Mouse (Mus musculus) thymus, postnatal 4 days (tissue): ENCODE measurements around the gene Srd5a1.
"Not testable (repeated sequence)": the region's sequence is repeated elsewhere in the genome, so short reads cannot be mapped to it uniquely, and the experiment has no call there.

ENCODE experiments used
- DNase-seq: peaks from one replicate; pipeline ENCODE4 v3.0.0; 2021

The Srd5a1 gene

GRCm38 (mm10) chr13:69623843-69624242 is 12.6 kb upstream of the Srd5a1 start:
- no peak for DNase-seq

DNA sequence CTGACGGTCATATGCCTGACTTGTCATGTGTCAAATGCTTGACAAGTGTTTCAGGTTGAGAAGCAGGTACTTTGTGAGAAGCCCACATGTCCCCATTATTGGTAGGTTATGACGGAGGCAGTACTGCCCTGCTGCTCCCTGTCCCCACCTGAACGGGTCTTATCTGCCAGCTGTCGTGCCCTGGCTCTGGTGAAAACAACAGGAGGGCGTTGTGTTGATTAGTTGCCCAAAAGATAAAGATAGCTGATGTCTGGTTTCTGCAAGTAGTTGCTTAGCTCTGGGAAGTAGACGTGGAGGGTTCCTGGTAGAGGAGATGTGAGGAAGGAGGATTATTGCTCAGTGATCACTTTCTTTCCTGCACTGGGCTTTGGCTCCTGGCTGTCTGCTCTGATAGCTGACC is 5.5 kb upstream of the Srd5a1 start:
- no peak for DNase-seq

DNA sequence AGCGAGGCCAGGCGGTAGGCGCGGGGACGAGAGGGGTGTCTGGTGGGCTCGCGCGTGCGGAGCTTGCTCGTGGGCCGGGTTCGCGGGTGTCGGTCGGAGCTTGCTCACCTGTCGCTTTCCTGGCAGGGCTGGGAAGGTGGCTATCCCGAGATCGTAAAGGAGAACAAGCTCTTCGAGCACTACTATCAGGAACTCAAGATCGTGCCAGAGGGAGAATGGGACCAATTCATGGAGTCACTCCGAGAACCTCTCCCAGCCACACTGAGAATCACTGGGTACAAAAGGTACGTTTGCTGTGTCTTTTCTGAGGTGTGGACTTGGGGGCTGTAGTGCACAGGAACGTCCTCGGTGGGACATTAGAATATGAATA is 918 bp upstream of the Srd5a1 start:
- DNase-seq: no peak

GRCm38 (mm10) chr13:69610751-69611397 is 368 bp downstream of the Srd5a1 start:
- DNase-seq: peak; percentile 62

DNA sequence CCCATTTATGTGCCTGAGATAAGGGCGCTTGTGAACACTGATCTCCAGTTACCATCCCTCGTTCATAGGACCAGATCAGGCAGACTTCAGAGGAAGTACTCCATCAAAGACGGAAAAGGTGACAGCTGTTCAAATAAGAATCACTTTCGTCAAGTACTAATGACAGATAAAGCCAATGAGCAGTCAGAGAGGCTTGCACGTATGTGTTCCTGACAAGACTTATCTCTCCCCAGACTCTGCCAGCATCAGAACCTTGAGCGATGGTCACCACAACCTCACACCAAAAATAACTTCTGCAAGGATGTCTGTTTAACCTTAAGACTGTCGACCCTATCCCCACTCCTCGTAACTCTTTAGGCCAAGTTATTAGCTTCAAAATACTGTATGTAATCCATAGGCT is 2.5 kb downstream of the Srd5a1 start:
- no peak for DNase-seq

DNA sequence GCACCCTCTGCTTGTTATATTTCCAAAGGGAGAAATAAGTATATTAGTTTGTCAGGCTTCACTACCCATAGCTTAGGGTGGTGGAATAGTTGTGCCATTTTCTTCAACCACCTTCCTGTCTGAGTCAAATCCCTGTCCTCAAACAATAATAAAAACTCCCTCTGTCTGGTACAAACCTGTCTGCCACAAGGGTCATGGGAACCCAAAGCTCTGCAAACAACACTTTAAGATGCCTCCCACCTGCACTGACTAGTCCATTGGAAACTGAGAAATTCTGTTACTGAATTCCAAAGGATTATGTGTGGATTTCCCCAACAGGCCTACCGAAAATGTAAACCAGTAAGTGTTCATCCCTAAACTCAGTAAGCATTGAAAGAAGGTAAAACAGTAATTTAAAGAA is 6.6 kb downstream of the Srd5a1 start:
- no peak for DNase-seq

GRCm38 (mm10) chr13:69601321-69601720 is 9.9 kb downstream of the Srd5a1 start:
- no peak for DNase-seq

GRCm38 (mm10) chr13:69600863-69601262 is 10.4 kb downstream of the Srd5a1 start:
- DNase-seq: not testable (repeated sequence)

- DNase-seq: no peak
These were observed 12.4 kb downstream of the Srd5a1 start for GRCm38 (mm10) chr13:69598867-69599266.

DNA sequence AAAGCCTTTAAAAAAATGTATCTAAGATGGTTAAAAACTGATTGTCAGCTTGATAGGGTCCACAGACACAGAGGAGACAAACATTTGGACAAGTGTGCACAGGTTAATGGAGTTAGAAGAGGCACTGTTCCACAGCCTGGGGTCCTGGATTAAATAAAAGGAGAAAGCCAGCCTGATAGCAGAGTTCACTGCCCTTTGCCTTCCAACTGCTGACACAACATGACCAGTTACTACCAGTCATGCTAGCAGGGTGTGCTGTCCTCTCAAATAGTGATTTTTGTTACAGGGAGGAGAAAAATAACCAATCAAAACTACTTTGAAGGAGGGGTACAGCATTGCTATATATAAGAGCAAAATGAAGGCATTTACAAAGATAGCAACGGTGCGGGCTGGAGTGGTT is 14.7 kb downstream of the Srd5a1 start:
- no peak for DNase-seq

DNA sequence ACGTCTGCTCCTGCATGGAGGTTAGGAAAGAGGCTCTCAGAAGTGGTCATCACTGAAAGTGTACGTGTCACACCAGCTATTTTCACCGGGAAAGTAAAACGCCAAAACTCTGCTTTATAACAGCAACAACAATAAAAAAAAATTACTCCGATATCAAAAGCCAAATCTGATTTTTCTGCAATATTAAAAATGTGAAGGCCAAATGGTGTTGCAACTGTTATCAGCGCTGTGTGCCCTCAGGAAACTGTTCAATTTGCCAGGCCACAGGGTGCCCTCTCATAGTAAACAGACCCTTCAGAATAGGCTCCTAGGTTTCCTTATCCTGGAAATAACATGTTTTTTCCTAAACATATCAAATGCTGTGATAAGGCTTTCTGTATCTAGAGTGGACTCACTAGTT is 15.3 kb downstream of the Srd5a1 start:
- no peak for DNase-seq

DNA sequence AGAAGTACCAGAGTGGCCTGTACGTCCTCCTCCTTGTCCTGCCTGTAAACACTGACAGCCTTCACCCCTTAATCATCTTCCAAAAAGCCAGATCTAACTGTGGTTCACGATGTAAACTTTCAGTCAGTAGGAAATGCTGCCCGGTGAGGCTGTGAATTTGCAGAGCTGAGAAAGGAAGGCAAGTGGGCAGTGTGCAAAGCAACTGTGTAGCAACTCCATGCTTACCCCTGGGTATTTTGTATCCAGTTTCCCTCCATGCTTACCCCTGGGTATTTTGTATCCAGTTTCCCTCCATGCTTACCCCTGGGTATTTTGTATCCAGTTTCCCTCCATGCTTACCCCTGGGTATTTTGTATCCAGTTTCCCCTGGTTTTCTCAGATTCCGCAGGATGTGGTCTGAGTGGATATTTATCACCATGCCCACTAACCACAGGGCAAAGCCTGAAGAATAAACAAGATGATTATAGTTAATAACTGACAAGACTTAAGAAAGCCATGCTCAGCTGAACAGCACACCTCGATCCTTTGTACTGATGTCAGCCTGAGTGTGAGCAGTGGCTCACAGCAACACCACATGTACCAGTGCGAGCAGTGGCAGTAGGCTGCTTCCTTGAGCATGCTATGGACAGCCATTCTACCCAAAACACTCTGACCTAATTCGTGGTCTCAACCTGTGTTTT is 16.5 kb downstream of the Srd5a1 start:
- no peak for DNase-seq

GRCm38 (mm10) chr13:69593453-69593852 is 17.8 kb downstream of the Srd5a1 start:
- DNase-seq: no peak

DNA sequence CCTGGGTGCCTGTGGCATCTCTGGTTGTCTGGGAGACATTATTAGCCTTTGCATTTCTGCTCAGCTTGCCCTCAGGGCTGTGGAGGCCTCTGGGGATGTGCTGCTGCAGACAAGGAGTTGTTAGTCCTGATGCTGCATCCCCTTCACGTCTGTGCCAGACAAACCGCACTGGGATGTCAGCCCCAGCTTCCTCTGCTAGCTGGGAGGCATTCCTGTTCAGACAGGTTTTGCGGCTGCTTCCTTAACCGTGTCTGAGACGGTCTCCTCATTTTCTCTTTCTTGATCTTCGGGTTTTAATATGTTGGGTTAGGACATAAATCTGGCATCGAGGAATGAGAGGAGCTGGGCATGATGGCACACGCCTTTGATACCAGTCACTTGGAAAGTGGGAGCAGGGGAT is 19.0 kb downstream of the Srd5a1 start:
- no peak for DNase-seq

- DNase-seq: no peak
These were observed 19.9 kb downstream of the Srd5a1 start for GRCm38 (mm10) chr13:69591338-69591737.

GRCm38 (mm10) chr13:69588263-69588662 is 23.0 kb downstream of the Srd5a1 start:
- no peak for DNase-seq

GRCm38 (mm10) chr13:69587849-69588248 is 23.4 kb downstream of the Srd5a1 start:
- no peak for DNase-seq

DNA sequence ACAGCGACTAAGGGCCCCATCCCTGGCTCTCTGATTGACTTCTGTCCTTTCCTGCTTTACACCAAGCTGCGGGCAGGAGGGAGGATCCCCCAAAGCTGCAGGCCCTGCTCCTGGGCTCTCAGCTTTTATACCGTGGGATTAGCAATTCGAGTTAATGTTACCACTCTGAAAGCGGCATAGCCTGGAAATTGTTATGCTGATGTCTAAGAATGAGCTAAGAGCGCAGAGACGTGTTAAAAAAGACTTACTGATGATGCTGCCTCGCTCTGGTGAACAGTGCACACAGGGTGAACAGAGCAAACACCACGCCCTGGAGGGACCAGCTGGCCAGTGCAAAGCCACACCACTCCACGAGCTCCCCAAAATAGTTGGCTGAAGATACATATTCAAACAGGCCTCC is 24.9 kb downstream of the Srd5a1 start:
- DNase-seq: no peak

- DNase-seq: no peak
These were observed 25.4 kb downstream of the Srd5a1 start for GRCm38 (mm10) chr13:69585828-69586227.

GRCm38 (mm10) chr13:69583591-69583990 is 27.7 kb downstream of the Srd5a1 start:
- DNase-seq: no peak

- no peak for DNase-seq
These were observed 28.8 kb downstream of the Srd5a1 start for GRCm38 (mm10) chr13:69582411-69582810.

- no peak for DNase-seq
These were observed 33.9 kb downstream of the Srd5a1 start for GRCm38 (mm10) chr13:69577181-69577834.

DNA sequence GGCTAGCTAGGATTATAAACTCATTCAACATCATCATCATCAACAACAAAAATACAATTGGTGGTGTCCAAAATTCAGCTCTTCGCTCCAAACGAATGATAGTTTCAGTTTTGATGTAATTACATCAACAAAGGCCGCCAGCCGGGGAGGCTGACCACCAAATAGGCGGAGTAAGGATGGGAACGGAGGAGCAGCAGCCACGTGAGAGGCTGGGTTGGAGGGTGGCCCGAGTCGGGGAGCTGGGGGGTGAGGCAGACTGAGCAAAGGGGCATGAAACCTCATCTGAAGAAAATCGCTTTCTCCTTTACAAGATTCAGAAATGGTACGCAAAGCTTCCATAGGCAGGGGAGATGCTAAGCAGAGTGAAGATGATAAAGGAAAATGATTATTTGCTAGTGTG is 34.6 kb downstream of the Srd5a1 start:
- no peak for DNase-seq

DNA sequence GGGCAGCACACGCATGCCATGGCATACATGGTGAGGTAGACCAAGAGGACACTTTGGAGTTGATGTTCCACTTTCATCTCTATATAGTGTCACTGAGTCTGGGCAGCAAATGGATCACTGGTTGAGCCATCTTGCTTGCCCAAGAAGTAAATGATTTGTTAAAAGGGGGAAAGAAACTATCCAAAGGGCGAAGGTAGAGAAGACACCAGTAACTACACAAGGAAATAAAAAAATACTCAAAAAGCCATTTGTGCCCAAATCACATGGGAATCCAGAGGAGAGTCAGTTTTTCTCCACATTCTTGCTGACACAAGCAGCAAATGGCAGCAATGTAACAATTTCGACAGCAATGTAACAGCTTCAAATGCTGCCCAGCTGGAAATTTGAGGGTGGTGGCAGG is 38.6 kb downstream of the Srd5a1 start:
- DNase-seq: no peak
